Mouse (Mus musculus): ENCODE measurements around the gene Phf3. TPM values are rescaled to one million over a fixed set of nuclear protein-coding genes. Genes with fewer than 3 reads are reported as not detected.
"Not testable (repeated sequence)": the region's sequence is repeated elsewhere in the genome, so short reads cannot be mapped to it uniquely, and the experiment has no call there.

Phf3 gene
- 60.4 and 66.7 TPM in 2 replicates for polyA plus RNA-seq (2012; ENCODE audit: insufficient read depth, insufficient read length, low replicate concordance, missing spikeins)

DNA sequence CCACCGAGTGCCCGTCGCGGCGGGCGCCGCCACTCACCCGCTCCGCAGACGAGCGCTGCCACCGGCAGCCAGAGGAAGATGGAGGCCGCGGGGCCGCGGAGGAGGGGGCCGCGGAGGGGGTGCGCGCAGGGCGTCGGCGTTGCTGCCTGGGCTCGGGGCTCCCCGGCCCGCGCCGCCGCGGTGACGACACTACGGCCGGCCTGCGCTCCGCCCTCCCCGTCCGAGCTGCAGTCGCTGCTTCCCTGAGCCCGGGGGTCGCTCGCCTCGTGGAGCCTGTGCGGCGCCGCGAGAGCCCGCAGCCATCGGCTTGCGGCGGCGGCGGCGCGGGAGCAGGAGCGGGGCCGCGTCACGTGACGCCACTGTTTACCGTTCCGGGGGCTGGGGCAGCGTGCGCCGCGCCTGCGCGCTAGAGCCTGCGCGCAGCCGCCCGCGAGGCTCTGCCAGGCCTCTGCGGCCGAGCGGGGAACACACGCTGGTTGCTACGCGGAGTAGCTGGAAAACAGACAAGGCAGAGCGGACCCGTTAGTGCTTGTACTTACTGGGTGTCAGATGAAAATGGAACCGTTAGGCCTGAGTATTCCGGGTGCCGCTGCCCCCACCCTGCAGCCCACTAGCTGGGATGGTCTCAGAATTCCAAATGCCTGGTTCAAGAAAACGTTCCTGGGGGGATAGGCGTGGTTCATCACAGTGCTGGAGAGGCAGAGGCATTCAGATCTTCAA lies at the start of gene Phf3:
Gene Phf3 (minus strand): TSS at position 381 of the 720 bp plus-strand sequence.
- under 1% methylated on average over 80 of the region's 85 CpGs for WGBS
- TF ChIP-seq CTCF (IDR thresholded peaks at IDR 0.05; ENCODE audit: insufficient read depth, low read depth, low read length) = no peak
- TF ChIP-seq POLR2A (IDR thresholded peaks at IDR 0.05; ENCODE audit: insufficient read depth, low read depth, low read length) = peak; percentile 92; the same call in 1 of the 2 replicates
- peak within 1 kb of the TSS; percentile 98 for H3K27ac ChIP-seq (ENCODE audit: insufficient read depth, low read depth, low read length)
- H3K4me3 ChIP-seq (ENCODE audit: insufficient read depth, low read depth, low read length) = peak within 1 kb of the TSS; percentile 99
- no peaks in the 10 kb centered on the region for H3K4me1 ChIP-seq (ENCODE audit: control insufficient read depth, insufficient read depth, low read length)

DNA sequence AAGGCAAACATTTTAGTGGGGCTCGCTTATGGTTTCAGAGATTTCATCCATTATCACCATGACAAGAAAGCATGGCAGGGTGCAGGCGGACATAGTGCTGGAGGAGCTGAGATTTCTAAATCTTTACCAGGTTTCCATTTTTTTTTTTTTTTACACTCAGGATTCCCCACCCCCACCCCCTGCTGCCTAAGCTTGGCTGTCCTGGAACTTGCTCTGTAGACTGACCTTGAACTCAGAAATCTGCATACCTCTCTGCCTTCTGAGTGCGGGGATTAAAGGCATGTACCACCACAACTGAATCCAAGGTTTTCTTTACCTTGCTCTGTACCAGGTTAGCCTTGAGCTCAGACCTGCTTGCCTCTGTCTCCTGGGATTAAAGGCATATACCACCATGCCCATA lies 48.5 kb upstream of the Phf3 start:
- WGBS = 87% methylated on average over 3 of the region's 3 CpGs
- TF ChIP-seq POLR2A (IDR thresholded peaks at IDR 0.05; ENCODE audit: insufficient read depth, low read depth, low read length) (no peak), CTCF (IDR thresholded peaks at IDR 0.05; ENCODE audit: insufficient read depth, low read depth, low read length) (no peak)
- Histone ChIP-seq H3K4me3 (ENCODE audit: insufficient read depth, low read depth, low read length) (no peak overlapping the region), H3K27ac (ENCODE audit: insufficient read depth, low read depth, low read length) (no peak overlapping the region), H3K4me1 (ENCODE audit: control insufficient read depth, insufficient read depth, low read length) (no peaks in the 10 kb centered on the region)

GRCm38 (mm10) chr1:30921252-30921651 lies 47.5 kb upstream of the Phf3 start:
- H3K4me3 ChIP-seq (ENCODE audit: insufficient read depth, low read depth, low read length) = no peak overlapping the region
- TF ChIP-seq CTCF (IDR thresholded peaks at IDR 0.05; ENCODE audit: insufficient read depth, low read depth, low read length) (no peak), POLR2A (IDR thresholded peaks at IDR 0.05; ENCODE audit: insufficient read depth, low read depth, low read length) (no peak)
- H3K27ac ChIP-seq (ENCODE audit: insufficient read depth, low read depth, low read length) = no peak overlapping the region
- no peaks in the 10 kb centered on the region for H3K4me1 ChIP-seq (ENCODE audit: control insufficient read depth, insufficient read depth, low read length)

DNA sequence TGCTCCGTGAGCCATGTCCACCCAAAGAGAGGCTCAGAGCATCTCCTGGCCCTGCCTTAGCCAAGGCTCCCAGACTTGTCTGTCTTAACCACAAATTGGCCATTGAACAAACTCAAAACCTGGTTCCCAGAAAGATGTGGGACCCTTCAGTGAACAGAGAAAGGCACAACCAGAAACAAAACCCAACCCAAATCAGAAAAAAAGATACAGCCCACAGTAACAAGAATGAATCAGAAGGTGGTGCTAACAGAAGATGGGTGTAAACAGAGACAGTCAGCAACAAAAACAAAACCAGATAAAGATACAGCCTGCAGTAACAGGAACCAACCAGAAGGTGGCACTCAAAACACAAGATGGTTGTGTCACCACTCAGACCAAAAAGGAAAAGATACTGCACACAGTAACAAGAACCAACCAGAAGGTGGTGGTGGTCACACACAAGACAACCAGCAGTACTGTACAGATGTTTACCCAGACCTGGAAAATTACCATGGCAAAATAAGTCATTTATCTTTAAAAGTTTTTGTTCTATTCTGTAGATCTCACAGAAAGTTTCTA lies 47.0 kb upstream of the Phf3 start:
- Histone ChIP-seq H3K27ac (ENCODE audit: insufficient read depth, low read depth, low read length) (no peak overlapping the region), H3K4me3 (ENCODE audit: insufficient read depth, low read depth, low read length) (no peak overlapping the region), H3K4me1 (ENCODE audit: control insufficient read depth, insufficient read depth, low read length) (no peaks in the 10 kb centered on the region)
- WGBS = 90% methylated on average over 1 of the region's 1 CpGs
- TF ChIP-seq CTCF (IDR thresholded peaks at IDR 0.05; ENCODE audit: insufficient read depth, low read depth, low read length) (no peak), POLR2A (IDR thresholded peaks at IDR 0.05; ENCODE audit: insufficient read depth, low read depth, low read length) (no peak)

DNA sequence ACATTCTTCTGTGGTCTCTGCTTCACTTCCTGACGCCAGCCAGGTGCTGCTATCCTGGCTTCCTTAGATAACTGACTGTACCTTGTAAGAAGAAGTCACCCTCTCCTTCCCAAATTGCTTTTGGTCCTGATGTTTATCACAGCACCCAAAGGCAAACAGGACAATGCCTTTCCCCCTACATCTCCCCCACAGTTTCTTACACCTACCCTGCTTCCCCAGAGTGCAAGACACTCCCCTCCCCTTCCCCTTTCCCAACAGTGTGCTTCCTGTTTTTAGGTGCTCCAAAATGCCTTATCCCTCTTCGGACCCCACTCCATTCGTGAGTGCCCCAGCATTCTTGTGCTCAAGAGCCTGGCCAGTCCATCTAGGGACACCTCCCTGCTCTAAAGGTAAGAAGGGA lies 36.5 kb upstream of the Phf3 start:
- 76% methylated on average over 3 of the region's 3 CpGs for WGBS
- TF ChIP-seq CTCF (IDR thresholded peaks at IDR 0.05; ENCODE audit: insufficient read depth, low read depth, low read length) (no peak), POLR2A (IDR thresholded peaks at IDR 0.05; ENCODE audit: insufficient read depth, low read depth, low read length) (no peak)
- no peak overlapping the region for H3K27ac ChIP-seq (ENCODE audit: insufficient read depth, low read depth, low read length)
- H3K4me3 ChIP-seq (ENCODE audit: insufficient read depth, low read depth, low read length) = no peak overlapping the region
- H3K4me1 ChIP-seq (ENCODE audit: control insufficient read depth, insufficient read depth, low read length) = no peaks in the 10 kb centered on the region

GRCm38 (mm10) chr1:30908797-30909196 lies 35.1 kb upstream of the Phf3 start:
- Histone ChIP-seq H3K4me1 (ENCODE audit: control insufficient read depth, insufficient read depth, low read length) (no peaks in the 10 kb centered on the region), H3K27ac (ENCODE audit: insufficient read depth, low read depth, low read length) (no peak overlapping the region), H3K4me3 (ENCODE audit: insufficient read depth, low read depth, low read length) (no peak overlapping the region)
- WGBS = 83% methylated on average over 4 of the region's 4 CpGs
- TF ChIP-seq POLR2A (IDR thresholded peaks at IDR 0.05; ENCODE audit: insufficient read depth, low read depth, low read length) (no peak), CTCF (IDR thresholded peaks at IDR 0.05; ENCODE audit: insufficient read depth, low read depth, low read length) (no peak)

DNA sequence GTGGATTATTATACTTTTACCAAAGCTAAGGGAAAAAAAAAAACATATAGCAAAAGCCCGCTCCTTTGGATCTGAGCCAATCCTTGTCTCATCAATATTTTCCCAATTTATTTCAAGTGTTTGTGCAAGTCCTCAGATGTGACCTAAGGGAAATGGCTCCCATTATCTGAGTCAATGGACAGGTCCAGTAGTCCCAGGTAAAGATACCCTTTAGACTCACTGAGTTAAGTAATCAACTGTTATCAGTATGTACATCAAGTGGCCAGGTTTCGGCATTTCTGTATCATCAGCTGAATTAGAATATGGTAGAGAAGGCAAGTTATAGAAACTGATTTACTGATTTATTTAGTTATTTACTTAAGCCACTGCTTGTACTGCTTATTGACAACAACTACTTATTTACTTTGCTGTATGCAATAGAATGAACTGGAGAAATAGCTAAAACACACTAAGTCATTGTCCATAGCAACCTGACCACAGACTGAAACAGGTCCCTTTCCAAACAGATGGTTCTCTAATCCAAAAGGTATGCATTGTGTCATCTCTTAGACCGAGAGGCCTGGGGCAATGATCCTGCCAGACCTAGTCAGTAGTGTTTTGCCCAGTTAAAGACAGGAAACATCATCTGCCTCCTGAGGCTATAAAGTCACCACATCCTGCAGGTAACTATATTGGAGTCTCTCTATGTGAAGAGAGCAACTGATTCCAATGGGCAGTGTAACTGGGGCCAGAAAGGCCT lies 29.9 kb upstream of the Phf3 start:
- Histone ChIP-seq H3K4me3 (ENCODE audit: insufficient read depth, low read depth, low read length) (no peak overlapping the region), H3K27ac (ENCODE audit: insufficient read depth, low read depth, low read length) (no peak overlapping the region), H3K4me1 (ENCODE audit: control insufficient read depth, insufficient read depth, low read length) (no peaks in the 10 kb centered on the region)
- TF ChIP-seq CTCF (IDR thresholded peaks at IDR 0.05; ENCODE audit: insufficient read depth, low read depth, low read length) (no peak), POLR2A (IDR thresholded peaks at IDR 0.05; ENCODE audit: insufficient read depth, low read depth, low read length) (no peak)
- 97% methylated on average over 3 of the region's 3 CpGs for WGBS

GRCm38 (mm10) chr1:30898691-30899090 lies 25.0 kb upstream of the Phf3 start:
- Histone ChIP-seq H3K27ac (ENCODE audit: insufficient read depth, low read depth, low read length) (no peak overlapping the region), H3K4me3 (ENCODE audit: insufficient read depth, low read depth, low read length) (no peak overlapping the region), H3K4me1 (ENCODE audit: control insufficient read depth, insufficient read depth, low read length) (no peaks in the 10 kb centered on the region)
- TF ChIP-seq POLR2A (IDR thresholded peaks at IDR 0.05; ENCODE audit: insufficient read depth, low read depth, low read length) (no peak), CTCF (IDR thresholded peaks at IDR 0.05; ENCODE audit: insufficient read depth, low read depth, low read length) (no peak)
- 85% methylated on average over 2 of the region's 2 CpGs for WGBS

DNA sequence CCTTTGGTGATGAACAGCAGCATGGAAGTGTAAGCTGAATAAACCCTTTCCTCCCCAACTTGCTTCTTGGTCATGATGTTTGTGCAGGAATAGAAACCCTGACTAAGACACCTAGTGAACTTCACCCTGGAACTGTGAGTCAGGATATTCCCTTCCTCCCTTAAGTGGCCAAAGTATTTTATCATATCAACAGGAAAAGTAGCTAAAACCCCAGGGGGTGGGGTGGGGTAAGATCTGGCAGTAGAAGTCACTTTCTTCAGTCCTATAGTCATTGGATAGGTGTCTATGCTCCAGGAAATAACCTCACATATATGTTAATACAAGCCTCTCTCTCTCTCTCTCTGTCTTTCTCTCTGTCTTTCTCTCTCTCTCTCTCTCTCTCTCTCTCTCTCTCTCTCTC lies 21.6 kb upstream of the Phf3 start:
- not testable (repeated sequence) for H3K4me1 ChIP-seq (ENCODE audit: control insufficient read depth, insufficient read depth, low read length); H3K4me3 ChIP-seq (ENCODE audit: insufficient read depth, low read depth, low read length); H3K27ac ChIP-seq (ENCODE audit: insufficient read depth, low read depth, low read length)

- WGBS = 97% methylated on average over 1 of the region's 1 CpGs
- H3K4me1 ChIP-seq (ENCODE audit: control insufficient read depth, insufficient read depth, low read length); H3K4me3 ChIP-seq (ENCODE audit: insufficient read depth, low read depth, low read length); H3K27ac ChIP-seq (ENCODE audit: insufficient read depth, low read depth, low read length): not testable (repeated sequence)
Observed at GRCm38 (mm10) chr1:30883806-30884205, 10.1 kb upstream of the Phf3 start.
